Mouse (Mus musculus): ENCODE measurements around the gene Art5. TPM values are rescaled to one million over a fixed set of nuclear protein-coding genes. Genes with fewer than 3 reads are reported as not detected.

Gene Art5
- total RNA-seq (2023), result under 1 TPM; 0.61 to 0.77 TPM

GRCm38 (mm10) chr7:102109171-102109570 is at the start of gene Art5:
Art5 (minus strand) TSS chr7:102109489.

GRCm38 (mm10) chr7:102116579-102117331 is 7.5 kb upstream of the Art5 start, which contains the start of gene Chrna10:
Chrna10 (minus strand) TSS chr7:102116828.

GRCm38 (mm10) chr7:102101487-102101886 is 7.8 kb downstream of the Art5 start, which contains the start of gene Art1:
Art1 (plus strand) TSS chr7:102101743.

GRCm38 (mm10) chr7:102082816-102083215 is 26.5 kb downstream of the Art5 start, which contains the start of gene Trpc2:
Trpc2 (plus strand) TSS chr7:102083116.

GRCm38 (mm10) chr7:102065046-102065891 is 44.0 kb downstream of the Art5 start, which contains the start of the genes Rnf121, Xndc1 and Xntrpc:
Rnf121 (minus strand) TSS chr7:102065469.
Xndc1 (plus strand) TSS chr7:102065511.
Xntrpc (plus strand) TSS chr7:102065713.

Other genes with a start within 250 kb of the Art5 start
- gene Anapc15, start 245.8 kb downstream of the Art5 start, total RNA-seq (2023), result 10 to 100 TPM; 36.0 to 56.9 TPM
- not detected for gene Folr1, start 238.7 kb downstream of the Art5 start, total RNA-seq (2023)
- 10 to 100 TPM; 64.2 to 67.1 TPM for gene Lamtor1, start 203.6 kb downstream of the Art5 start, total RNA-seq (2023)
- gene Tomt, start 203.1 kb downstream of the Art5 start, total RNA-seq (2023), result not detected
- 1 to 10 TPM; 1.5 to 2.1 TPM for gene Lrrc51, start 175.6 kb downstream of the Art5 start, total RNA-seq (2023)
- 100 to 1,000 TPM; 318 to 347 TPM for gene Numa1, start 175.4 kb downstream of the Art5 start, total RNA-seq (2023)
- 10 to 100 TPM; 13.5 to 15.8 TPM for gene Il18bp, start 90.8 kb downstream of the Art5 start, total RNA-seq (2023)
- gene Rnf121, start 44.0 kb downstream of the Art5 start, total RNA-seq (2023), result 10 to 100 TPM; 35.6 to 39.4 TPM
- 10 to 100 TPM; 40.8 to 52.2 TPM for gene Xndc1, start 44.0 kb downstream of the Art5 start, total RNA-seq (2023)
- 1 to 10 TPM; 7.6 to 7.9 TPM for gene Xntrpc, start 43.8 kb downstream of the Art5 start, total RNA-seq (2023)
- gene Trpc2, start 26.4 kb downstream of the Art5 start, total RNA-seq (2023), result 1 to 10 TPM in 1 of 2 experiments, under 1 TPM in 1; 0.50 to 1.8 TPM
- gene Art1, start 7.7 kb downstream of the Art5 start, total RNA-seq (2023), result under 1 TPM in 1 of 2 experiments, not detected in 1; 0.38 TPM
- gene Chrna10, start 7.3 kb upstream of the Art5 start, total RNA-seq (2023), result not detected
- gene Nup98, start 100.7 kb upstream of the Art5 start, total RNA-seq (2023), result 100 to 1,000 TPM in 1 of 2 experiments, 10 to 100 TPM in 1; 92.0 to 102 TPM
- 10 to 100 TPM; 38.8 to 39.7 TPM for gene Pgap2, start 100.7 kb upstream of the Art5 start, total RNA-seq (2023)
- 100 to 1,000 TPM; 148 to 179 TPM for gene Rhog, start 146.6 kb upstream of the Art5 start, total RNA-seq (2023)
- 100 to 1,000 TPM; 178 to 179 TPM for gene Stim1, start 158.3 kb upstream of the Art5 start, total RNA-seq (2023)

Measured in T-cell, adult 66 days (primary cell).